Mouse (Mus musculus) ovary, postnatal 10 days (tissue): ENCODE results near the gene Commd3.

Source experiments
- DNase-seq: peaks from one replicate; pipeline ENCODE4 v3.0.0; 2022; ENCODE audit warnings: low spot score

Gene Commd3

GRCm38 (mm10) chr2:18722208-18722830, 50.1 kb downstream of the Commd3 start:
- DNase-seq: no peak

GRCm38 (mm10) chr2:18724462-18724861, 52.3 kb downstream of the Commd3 start:
- no peak for DNase-seq
